Mouse (Mus musculus): Measurements from ENCODE around the gene Ywhag.

The Ywhag gene

GRCm38 (mm10) chr5:135929685-135930424, 4.6 kb downstream of the Ywhag start:
- peaks cover 80% of the 10 kb centered on the region for H3K4me1 ChIP-seq (replicated peaks; ENCODE audit: low read depth, low read length)
- peaks cover 82% of the 10 kb centered on the region for H3K36me3 ChIP-seq (ENCODE audit: insufficient read depth, low read length)
- TF ChIP-seq POU5F1 (IDR thresholded peaks at IDR 0.05; ENCODE audit: borderline replicate concordance, low read length): no peak
- peak; percentile 69 for TF ChIP-seq NANOG (IDR thresholded peaks at IDR 0.05; ENCODE audit: borderline replicate concordance, low read length)
- TF ChIP-seq CTCF (conservative IDR thresholded peaks at IDR 0.05; ENCODE audit: low read length): no peak
- H3K27me3 ChIP-seq (ENCODE audit: insufficient read depth, low read length): no peaks in the 10 kb centered on the region
- no peaks in the 10 kb centered on the region for H3K9me3 ChIP-seq (ENCODE audit: low read length)
- peak overlapping the region; percentile 35 for H3K4me3 ChIP-seq (replicated peaks; ENCODE audit: low read length)

DNA sequence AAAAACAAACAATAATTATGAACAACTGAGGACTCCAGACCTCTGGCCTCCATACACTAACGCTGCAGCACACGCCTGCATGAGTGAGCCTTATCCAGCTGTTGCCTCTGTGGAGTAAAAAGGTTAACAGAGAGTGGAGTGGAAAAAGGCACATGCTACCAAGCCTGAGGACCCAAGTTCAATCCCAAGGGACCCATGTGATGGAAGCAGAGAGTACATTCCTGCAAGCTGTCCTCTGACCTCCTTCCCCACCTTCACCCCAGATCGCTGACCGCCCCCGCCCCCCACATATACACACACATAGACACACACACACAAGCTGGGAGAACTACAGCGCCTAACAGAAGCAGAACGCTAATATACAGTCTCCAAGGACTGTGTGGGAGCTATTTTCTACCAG, 10.5 kb downstream of the Ywhag start:
- Histone ChIP-seq H3K27me3 (ENCODE audit: insufficient read depth, low read length) (no peaks in the 10 kb centered on the region), H3K9me3 (ENCODE audit: low read length) (no peaks in the 10 kb centered on the region), H3K36me3 (ENCODE audit: insufficient read depth, low read length) (peaks cover 98% of the 10 kb centered on the region), H3K4me1 (replicated peaks; ENCODE audit: low read depth, low read length) (peaks cover 96% of the 10 kb centered on the region), H3K4me3 (replicated peaks; ENCODE audit: low read length) (0 out of 2 replicates have a peak overlapping the region, but pooled peaks have one; percentile 10)
- TF ChIP-seq NANOG (IDR thresholded peaks at IDR 0.05; ENCODE audit: borderline replicate concordance, low read length) (no peak), CTCF (conservative IDR thresholded peaks at IDR 0.05; ENCODE audit: low read length) (no peak), POU5F1 (IDR thresholded peaks at IDR 0.05; ENCODE audit: borderline replicate concordance, low read length) (no peak)

DNA sequence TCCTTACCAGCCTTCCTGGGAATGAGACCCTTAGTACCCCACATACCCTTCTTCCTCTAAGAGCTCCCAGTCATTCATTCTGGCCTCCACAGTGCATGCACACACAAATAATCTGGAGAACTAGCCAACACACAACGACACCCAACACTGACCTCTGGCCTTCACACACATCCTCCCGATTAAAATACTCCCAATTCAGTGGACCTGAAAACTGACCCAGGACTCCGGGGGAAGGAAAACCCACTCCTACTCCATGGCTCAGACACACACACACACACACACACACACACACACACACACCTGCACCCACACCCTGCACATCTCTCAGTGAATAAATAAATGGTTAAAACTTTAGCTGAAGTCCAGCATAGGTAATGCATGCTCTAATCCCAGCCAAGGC, 14.5 kb downstream of the Ywhag start:
- Histone ChIP-seq H3K36me3 (ENCODE audit: insufficient read depth, low read length) (peaks cover 98% of the 10 kb centered on the region), H3K4me3 (replicated peaks; ENCODE audit: low read length) (no peak overlapping the region), H3K9me3 (ENCODE audit: low read length) (no peaks in the 10 kb centered on the region), H3K4me1 (replicated peaks; ENCODE audit: low read depth, low read length) (peaks cover 97% of the 10 kb centered on the region), H3K27me3 (ENCODE audit: insufficient read depth, low read length) (no peaks in the 10 kb centered on the region)
- TF ChIP-seq CTCF (conservative IDR thresholded peaks at IDR 0.05; ENCODE audit: low read length) (no peak), NANOG (IDR thresholded peaks at IDR 0.05; ENCODE audit: borderline replicate concordance, low read length) (no peak), POU5F1 (IDR thresholded peaks at IDR 0.05; ENCODE audit: borderline replicate concordance, low read length) (no peak)

DNA sequence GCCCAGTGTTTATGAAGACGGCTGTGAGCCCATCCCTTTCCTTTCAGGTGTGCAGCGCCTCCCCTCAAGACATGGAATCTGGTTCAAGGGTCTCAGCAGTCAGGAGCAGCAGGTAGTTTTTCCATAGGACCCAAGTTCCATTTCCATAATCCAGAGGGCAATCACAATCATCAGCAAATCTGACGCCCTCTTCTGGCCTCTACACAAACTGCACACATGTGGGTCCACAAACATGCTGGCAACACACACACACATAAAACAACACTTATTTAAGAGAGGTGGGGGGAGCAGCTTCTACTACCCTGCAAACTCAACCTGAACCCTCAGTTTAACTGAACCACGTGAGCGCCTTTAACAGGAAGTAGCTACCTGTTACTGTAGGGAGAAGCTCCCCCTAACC, 15.8 kb downstream of the Ywhag start:
- Histone ChIP-seq H3K27me3 (ENCODE audit: insufficient read depth, low read length) (no peaks in the 10 kb centered on the region), H3K9me3 (ENCODE audit: low read length) (no peaks in the 10 kb centered on the region), H3K4me3 (replicated peaks; ENCODE audit: low read length) (no peak overlapping the region; the same call in 1 of the 2 replicates), H3K4me1 (replicated peaks; ENCODE audit: low read depth, low read length) (peaks cover 98% of the 10 kb centered on the region), H3K36me3 (ENCODE audit: insufficient read depth, low read length) (peaks cover 98% of the 10 kb centered on the region)
- TF ChIP-seq CTCF (conservative IDR thresholded peaks at IDR 0.05; ENCODE audit: low read length) (peak; percentile 49), POU5F1 (IDR thresholded peaks at IDR 0.05; ENCODE audit: borderline replicate concordance, low read length) (no peak), NANOG (IDR thresholded peaks at IDR 0.05; ENCODE audit: borderline replicate concordance, low read length) (no peak)

- TF ChIP-seq NANOG (IDR thresholded peaks at IDR 0.05; ENCODE audit: borderline replicate concordance, low read length) (no peak), CTCF (conservative IDR thresholded peaks at IDR 0.05; ENCODE audit: low read length) (no peak), POU5F1 (IDR thresholded peaks at IDR 0.05; ENCODE audit: borderline replicate concordance, low read length) (no peak)
- Histone ChIP-seq H3K36me3 (ENCODE audit: insufficient read depth, low read length) (peaks cover 99% of the 10 kb centered on the region), H3K4me1 (replicated peaks; ENCODE audit: low read depth, low read length) (peaks cover 99% of the 10 kb centered on the region), H3K27me3 (ENCODE audit: insufficient read depth, low read length) (no peaks in the 10 kb centered on the region), H3K9me3 (ENCODE audit: low read length) (no peaks in the 10 kb centered on the region), H3K4me3 (replicated peaks; ENCODE audit: low read length) (no peak overlapping the region; the same call in 1 of the 2 replicates)
Measured at GRCm38 (mm10) chr5:135918059-135918437, 16.4 kb downstream of the Ywhag start.

GRCm38 (mm10) chr5:135917327-135918058, 16.9 kb downstream of the Ywhag start:
- H3K4me3 ChIP-seq (replicated peaks; ENCODE audit: low read length): peak overlapping the region; percentile 37; the same call in 1 of the 2 replicates
- H3K4me1 ChIP-seq (replicated peaks; ENCODE audit: low read depth, low read length): peaks cover 99% of the 10 kb centered on the region
- TF ChIP-seq CTCF (conservative IDR thresholded peaks at IDR 0.05; ENCODE audit: low read length) (peak; percentile 86), NANOG (IDR thresholded peaks at IDR 0.05; ENCODE audit: borderline replicate concordance, low read length) (no peak)

GRCm38 (mm10) chr5:135916601-135917000, 17.8 kb downstream of the Ywhag start:
- H3K4me3 ChIP-seq (replicated peaks; ENCODE audit: low read length): peak overlapping the region; percentile 23; the same call in 1 of the 2 replicates
- TF ChIP-seq CTCF (conservative IDR thresholded peaks at IDR 0.05; ENCODE audit: low read length) (no peak), NANOG (IDR thresholded peaks at IDR 0.05; ENCODE audit: borderline replicate concordance, low read length) (no peak), POU5F1 (IDR thresholded peaks at IDR 0.05; ENCODE audit: borderline replicate concordance, low read length) (no peak)
- peaks cover 99% of the 10 kb centered on the region for H3K36me3 ChIP-seq (ENCODE audit: insufficient read depth, low read length)
- peaks cover 99% of the 10 kb centered on the region for H3K4me1 ChIP-seq (replicated peaks; ENCODE audit: low read depth, low read length)
- no peaks in the 10 kb centered on the region for H3K27me3 ChIP-seq (ENCODE audit: insufficient read depth, low read length)
- no peaks in the 10 kb centered on the region for H3K9me3 ChIP-seq (ENCODE audit: low read length)

More at GRCm38 (mm10) chr5:135917327-135918058, 16.9 kb downstream of the Ywhag start:
- Histone ChIP-seq H3K36me3 (ENCODE audit: insufficient read depth, low read length) (peaks cover 99% of the 10 kb centered on the region), H3K27me3 (ENCODE audit: insufficient read depth, low read length) (no peaks in the 10 kb centered on the region), H3K9me3 (ENCODE audit: low read length) (no peaks in the 10 kb centered on the region)

DNA sequence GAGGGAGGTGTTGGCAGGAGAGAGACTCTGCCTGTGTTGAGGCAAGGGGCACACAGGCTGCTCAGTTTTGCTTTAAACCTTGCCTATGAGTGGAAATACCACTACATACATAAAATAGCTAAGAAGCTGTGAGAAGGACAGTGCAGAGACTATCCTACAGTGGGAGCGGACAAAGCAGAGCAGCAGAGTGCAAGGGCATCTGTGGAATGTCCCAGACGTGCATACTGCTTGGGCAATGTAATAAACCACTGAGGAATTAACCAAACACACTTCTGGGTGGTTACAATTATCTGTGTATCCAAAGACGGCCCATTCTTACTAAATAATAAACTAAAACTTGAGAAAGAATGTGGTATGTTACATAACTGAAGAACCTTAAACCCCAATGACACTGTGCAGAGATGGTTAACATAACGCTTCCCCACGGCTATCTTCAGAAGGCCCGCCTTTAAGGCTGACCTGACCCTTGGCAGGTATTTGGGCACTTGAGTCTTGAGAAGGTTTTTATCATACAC, 18.3 kb downstream of the Ywhag start:
- Histone ChIP-seq H3K36me3 (ENCODE audit: insufficient read depth, low read length) (peaks cover 99% of the 10 kb centered on the region), H3K4me3 (replicated peaks; ENCODE audit: low read length) (peak overlapping the region; percentile 23), H3K4me1 (replicated peaks; ENCODE audit: low read depth, low read length) (peaks cover 99% of the 10 kb centered on the region), H3K27me3 (ENCODE audit: insufficient read depth, low read length) (no peaks in the 10 kb centered on the region), H3K9me3 (ENCODE audit: low read length) (no peaks in the 10 kb centered on the region)
- TF ChIP-seq POU5F1 (IDR thresholded peaks at IDR 0.05; ENCODE audit: borderline replicate concordance, low read length): no peak
- TF ChIP-seq CTCF (conservative IDR thresholded peaks at IDR 0.05; ENCODE audit: low read length): no peak
- TF ChIP-seq NANOG (IDR thresholded peaks at IDR 0.05; ENCODE audit: borderline replicate concordance, low read length): no peak
